Mouse (Mus musculus) bone marrow, adult 2 months (tissue): ENCODE measurements at regions not wholly inside any gene's neighbourhood (a gene's known extent, or its start where the extent isn't known, plus 50 kb on each side); places are given as distances from the start of the nearest gene placed in this dataset.

Source experiments
- CTCF ChIP-seq: fragments of 200-500 bp; IDR thresholded peaks from 2 replicates; pipeline ENCODE4 v1.5.1; 2011; ENCODE audit warnings: low read length, control low read depth; ENCODE audit not compliant: control insufficient read depth, insufficient read depth
- POLR2A ChIP-seq: fragments of 200-500 bp; IDR thresholded peaks from 2 replicates; pipeline ENCODE4 v1.6.1; 2011; ENCODE audit warnings: low read depth, mild to moderate bottlenecking, control low read depth, low read length, borderline replicate concordance; ENCODE audit not compliant: control insufficient read depth

- TF ChIP-seq POLR2A, result no peak
- no peak for TF ChIP-seq CTCF
Observed at GRCm38 (mm10) chr14:120136736-120137135, 94.5 kb upstream of the Oxgr1 start.
